Mouse (Mus musculus) 3134 (cell line): ENCODE results near the gene Camk2g.

Experiments
- DNase-seq: peaks from one replicate; pipeline ENCODE4 v3.0.0-alpha.2; 2011; ENCODE audit warnings: low spot score; ENCODE audit not compliant: insufficient read length; ENCODE audit errors: extremely low read depth

The Camk2g gene

DNA sequence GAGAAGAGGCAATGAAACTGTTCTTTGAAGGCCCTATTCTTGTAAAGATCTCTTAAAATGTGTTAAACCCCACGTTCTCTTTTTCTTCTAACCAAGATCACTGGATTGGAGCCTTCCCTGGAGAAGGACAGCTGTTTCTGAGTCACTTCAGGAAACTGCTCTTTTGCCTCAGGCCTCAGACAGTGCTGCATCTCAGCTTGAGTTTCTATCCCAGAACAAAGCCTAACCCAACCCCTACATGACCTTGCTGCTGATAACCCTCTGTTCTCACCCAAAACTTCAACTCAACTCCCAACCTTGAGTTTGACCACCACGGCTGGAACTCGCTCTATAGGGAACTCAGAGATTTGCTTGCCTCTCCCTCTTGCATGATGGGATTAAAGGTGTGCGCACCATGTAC is 15.5 kb upstream of the Camk2g start:
- no peak for DNase-seq

DNA sequence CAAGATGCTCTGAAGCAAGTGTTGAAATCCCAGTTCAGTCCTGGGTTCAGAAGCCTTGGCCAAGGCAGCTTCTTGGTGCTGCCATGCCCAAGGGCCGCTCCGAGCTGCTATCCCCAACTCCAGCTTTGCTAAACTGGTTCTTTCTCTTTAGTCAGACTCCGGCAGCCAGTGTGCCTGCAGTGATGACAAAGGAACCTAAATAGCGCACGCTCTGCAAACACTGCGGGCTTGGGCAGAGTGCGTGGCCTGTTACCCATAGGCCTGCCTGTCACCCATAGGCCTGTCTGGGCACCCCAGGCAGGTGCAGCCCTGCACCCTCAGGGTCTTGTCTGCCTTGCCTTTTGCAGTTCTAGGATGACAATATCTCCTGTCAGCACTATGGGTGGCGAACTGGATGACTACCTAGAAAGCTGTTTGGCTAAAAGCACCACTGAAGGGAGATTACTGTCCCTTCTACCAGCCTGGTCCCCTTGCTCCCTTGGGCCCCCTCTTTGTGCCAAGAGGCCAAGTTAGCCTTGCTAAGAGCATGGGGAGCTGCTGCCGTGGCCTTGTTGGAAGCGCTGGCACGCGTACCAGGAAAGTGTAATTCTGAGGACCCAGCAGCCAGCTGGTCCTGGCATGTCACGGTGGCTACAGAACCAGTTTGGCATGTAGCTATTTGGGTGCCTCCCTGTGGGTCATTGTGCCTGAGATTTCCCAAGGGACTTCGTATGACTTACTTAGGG is 12.4 kb upstream of the Camk2g start:
- DNase-seq = peak; percentile 80

DNA sequence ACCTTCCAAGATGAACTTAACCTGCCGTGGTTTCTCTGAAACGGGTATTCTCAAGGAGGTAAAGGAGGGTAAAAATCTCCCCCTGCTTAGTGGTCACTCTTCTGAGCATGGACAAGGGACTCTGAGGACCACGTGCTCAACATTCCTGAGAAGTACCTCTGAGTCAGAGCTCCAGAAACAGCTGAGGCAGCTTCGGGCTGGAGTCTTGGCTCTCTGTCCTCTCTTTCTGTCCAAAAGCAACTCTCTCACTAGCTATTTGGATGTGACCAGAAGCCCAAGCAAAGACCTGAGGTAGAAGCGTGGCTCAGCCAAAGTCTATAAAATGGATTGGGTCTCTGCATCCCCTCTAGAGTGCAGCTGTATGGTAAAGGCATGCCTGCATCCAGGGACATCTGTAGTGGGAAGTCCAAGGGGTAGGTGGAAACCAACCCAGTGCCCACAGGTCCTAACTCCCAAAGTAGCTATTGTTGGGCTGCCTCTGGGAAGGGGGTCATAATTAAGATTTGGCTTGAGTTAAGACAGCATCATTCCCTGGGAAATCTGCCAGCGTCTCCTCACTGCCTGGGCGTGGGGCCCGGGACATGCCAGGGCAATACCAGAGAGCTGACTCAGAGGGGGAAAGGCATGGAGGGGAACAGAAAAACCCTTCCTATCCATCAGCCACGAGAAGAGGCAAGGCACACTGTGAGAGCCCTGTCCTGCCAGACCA is 11.2 kb upstream of the Camk2g start:
- DNase-seq = peak; percentile 89

DNA sequence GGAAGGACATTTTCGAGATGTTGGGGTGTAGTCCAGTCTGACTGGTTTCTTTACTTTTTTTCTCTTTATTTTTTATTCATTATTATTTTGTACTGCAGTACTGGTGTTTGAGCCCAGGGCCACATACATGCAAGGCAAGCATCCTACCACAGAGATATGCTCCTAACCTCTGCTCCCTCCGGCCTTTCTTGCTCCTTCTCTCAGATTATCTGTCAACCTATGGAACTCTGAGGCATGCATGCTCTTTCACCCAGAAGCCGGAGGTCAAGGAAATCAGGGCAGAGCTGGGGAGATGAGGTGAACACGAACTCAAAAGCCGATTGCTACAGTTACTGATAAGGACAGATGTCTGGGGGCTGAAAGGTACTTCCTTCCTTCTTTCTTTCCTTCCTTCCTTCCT is 10.6 kb upstream of the Camk2g start:
- no peak for DNase-seq

GRCm38 (mm10) chr14:20803606-20803938 is 9.7 kb upstream of the Camk2g start:
- DNase-seq = peak; percentile 53

GRCm38 (mm10) chr14:20802926-20803605 is 9.2 kb upstream of the Camk2g start:
- DNase-seq = no peak

GRCm38 (mm10) chr14:20798761-20799160 is 4.9 kb upstream of the Camk2g start:
- no peak for DNase-seq

GRCm38 (mm10) chr14:20798300-20798699 is 4.4 kb upstream of the Camk2g start:
- DNase-seq = no peak

DNA sequence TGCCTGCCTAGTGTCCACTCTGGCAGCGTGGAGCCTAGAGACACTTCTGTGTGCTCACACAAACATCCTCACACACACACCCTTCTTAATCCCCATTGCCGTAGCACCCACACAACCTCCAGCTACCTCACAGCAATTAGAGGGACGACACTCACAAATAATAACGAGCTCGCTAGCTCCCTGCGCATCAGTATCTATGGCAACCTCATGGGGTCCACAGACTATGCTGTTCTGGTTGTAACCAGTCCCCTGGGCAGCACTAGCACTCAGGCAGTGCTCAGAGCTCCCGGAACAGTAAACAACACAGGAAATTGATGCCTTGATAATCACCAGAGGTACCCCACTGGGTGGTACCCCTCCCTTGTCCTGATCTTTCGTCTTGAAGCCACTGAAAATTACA is 2.8 kb upstream of the Camk2g start:
- no peak for DNase-seq

DNA sequence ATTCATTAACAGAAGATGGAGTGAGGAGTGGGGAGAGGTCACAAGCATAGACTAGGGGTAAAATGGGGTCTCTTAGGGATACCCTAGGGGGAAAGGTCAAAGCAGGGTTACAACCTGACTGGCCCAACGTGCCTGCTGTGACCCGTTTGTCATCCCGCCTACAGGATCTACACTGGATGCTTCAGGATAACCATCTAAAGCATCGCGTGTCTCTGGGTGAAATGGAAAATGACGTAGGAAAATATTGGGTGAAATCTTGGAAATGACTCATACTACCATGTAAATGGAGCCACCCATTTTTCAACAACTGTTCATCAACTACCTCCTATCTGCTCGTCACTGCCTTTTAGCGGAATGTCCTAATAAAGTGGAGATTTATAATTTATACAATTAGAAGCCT is 2.3 kb upstream of the Camk2g start:
- DNase-seq = no peak

- no peak for DNase-seq
Measured at GRCm38 (mm10) chr14:20795423-20796152, 1.7 kb upstream of the Camk2g start.

- no peak for DNase-seq
Measured at GRCm38 (mm10) chr14:20794589-20794988, 701 bp upstream of the Camk2g start.

DNA sequence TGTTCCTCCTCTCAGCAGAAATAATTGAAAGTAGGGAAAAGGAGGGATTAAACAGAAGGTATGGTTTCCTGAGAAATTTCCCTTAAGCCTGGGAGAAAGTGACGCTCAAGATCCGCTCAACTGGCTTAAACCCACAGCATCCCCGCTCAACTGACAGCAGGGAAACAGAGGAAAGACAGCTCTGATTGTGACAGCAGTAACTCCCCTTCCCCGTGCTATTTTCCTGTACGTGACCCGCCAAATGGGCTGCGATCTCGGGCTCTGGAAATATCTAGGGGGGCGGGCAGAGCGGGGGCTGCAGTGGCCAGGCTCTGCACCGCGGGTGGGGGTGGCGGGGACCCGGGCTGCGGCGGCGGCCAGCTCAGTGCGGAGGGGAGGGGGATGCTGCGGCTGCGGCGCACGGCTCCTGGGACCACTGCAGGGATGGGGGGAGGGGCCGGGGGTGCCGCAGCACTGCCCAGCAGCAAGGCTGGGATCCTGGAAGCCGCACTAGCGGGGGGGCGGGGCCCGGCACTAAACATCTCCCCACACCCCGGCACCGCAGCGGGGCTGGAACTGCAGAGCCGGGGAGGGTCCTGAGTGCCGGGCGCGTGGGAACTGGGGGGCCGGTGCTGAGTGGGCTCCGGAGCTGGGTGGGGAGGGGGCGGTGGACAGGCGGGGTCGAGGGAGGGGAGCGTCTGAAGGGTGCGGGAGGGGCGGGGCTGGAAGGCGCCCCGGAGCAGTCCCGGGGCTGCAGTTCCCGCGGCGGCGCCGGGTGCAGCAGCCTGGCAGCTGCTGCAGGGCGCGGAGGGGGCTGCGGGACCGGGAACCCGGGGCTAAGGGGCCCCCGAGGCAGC is 748 bp downstream of the Camk2g start:
- DNase-seq = peak; percentile 42

- DNase-seq = no peak
Measured at GRCm38 (mm10) chr14:20792243-20792921, 1.5 kb downstream of the Camk2g start.

DNA sequence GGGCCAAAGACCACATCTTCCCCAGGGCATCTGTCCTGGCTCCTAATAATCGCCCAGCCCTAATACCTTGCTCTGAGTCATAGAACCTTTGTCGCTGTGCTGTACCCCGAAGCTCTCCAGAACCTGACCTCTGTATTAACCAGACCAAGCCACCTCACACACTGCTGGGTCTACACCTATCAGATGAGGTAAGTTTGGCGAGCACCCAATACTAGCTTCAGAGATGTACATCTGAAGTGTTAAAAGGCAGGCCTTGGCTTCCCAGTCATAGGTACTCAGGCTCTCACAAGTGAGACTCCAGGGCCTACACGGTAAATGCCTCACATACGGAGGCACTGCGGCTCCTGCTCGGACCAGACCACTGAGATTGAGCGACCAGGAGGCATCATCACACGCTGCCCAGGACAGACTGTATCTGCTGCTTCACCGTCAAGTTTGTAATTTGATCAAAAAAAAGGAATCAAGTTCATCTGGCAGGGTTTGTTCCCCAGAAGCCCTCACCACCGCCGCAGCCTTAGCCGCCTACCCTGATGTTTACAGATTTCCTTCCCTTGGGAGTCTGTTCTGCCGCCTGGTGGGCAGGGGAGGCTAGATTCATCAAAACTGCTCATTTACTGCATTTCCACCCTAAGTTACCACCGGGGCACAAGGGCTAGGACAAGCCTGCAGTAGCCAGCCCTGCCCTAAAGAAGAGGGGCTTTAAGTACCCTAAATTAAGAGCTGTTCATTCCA is 2.2 kb downstream of the Camk2g start:
- no peak for DNase-seq

DNA sequence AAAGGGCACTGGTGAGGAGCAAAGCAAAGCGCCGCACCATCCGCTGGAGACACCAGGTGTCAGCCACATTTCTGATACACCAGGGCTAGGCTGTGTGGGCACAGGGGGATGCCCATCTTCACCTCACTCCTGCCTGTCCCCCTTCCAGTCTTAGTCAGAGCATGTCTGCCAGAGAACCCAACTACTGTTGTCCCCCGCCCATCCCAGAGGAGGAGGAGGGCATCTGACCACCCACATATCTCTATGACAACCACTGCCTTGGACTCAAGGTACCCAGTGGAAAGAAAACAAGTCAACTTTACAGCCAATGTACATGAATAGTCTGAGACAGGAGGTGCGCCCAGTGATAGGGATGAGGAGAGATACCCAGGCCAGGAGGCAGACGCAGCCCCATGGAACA is 2.9 kb downstream of the Camk2g start:
- no peak for DNase-seq

DNA sequence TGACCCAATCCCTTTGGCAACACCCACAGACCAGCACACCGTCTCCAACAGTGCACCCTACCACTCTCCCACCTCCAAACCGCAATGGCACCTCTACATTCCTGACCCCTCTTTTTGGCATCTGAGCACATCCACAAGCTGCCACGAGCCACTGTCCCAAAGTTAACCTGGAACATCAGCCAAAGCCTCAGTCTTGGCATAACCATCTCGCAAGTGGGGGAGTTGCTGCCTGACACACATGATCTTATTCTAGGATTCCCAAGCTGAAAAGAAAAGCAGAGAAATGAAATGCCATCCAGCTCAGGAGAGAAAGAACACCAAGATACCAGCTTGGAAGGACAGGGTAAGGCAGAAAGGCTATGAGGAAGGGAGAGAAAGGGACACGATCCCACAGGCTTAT is 3.4 kb downstream of the Camk2g start:
- DNase-seq = no peak

DNA sequence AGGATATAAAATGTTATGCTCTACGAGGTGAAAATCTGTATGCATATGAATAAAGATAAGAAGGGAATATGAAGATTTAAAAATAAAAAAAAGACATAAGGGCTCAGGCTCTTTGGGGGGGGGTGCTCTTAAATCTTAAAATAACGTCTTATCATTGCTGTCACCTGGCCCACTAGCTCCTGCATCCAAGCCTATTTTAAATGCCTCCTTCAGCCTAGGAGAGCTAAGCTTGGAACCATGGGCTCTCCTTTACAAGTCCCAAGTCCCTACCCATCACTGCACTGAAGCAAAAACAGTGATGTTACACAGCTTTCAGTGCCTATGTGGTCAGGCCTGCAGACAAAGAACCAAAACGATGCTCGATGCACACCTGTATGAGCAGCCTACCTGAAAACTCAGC is 4.3 kb downstream of the Camk2g start:
- DNase-seq = no peak

DNA sequence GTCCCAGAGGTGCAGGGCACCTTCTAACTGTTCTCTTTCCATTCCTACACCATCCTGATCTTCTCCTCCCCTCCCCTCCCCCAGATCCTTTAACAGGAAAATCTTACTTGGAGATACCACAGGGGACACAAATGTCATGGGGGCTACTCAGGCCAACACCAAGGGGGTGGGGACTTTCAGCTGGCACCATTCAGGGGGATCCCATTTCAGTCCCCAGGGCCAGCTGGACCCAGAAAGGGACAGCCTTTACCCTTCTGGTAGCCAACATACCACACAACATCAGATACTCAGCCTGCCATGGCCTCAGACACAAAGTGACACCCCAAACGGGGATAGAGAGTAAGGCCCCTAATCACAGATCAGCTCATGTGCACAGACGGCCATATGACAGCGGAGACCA is 5.7 kb downstream of the Camk2g start:
- DNase-seq = no peak
